Comparison of ENCODE assay signal across 26 mouse cellular contexts in genomic region chr12:71638246-71638645, GRCm38 (mm10).
DNase-seq lines count a peak whose midpoint lies in the region; ATAC-seq lines count a peak whose summit lies in the region.
"Had no signal": no experiment of that assay in that cellular context is flagged by ENCODE, and none has a peak within 500 bp of the region (broad histone marks: within the 10 kb centered on the region; RNA-seq: fewer than 3 reads in every experiment).

No protein-coding gene starts in this region.

- DNase-seq in heart, adult 11 months = peak; percentile 83
- DNase-seq in heart, postnatal 10 days = no peak
- DNase-seq in kidney, postnatal 10 days = no peak
- DNase-seq in kidney, postnatal 4 days = peak; percentile 28 to 32
- no peak for DNase-seq in kidney, adult 18-20 months
- DNase-seq in retina, postnatal 1 day = peak; percentile 38
- no peak for DNase-seq in retina, embryonic 14.5 days (ENCODE audit: low spot score)
- DNase-seq: adrenal gland, adult 8-10 months; adrenal gland, postnatal 14 days; adrenal gland, postnatal 36 days; B cell, adult 2 months; cerebellum, adult 11 months; cerebellum, adult 18-20 months; cerebellum, adult 8-10 months; cerebellum, postnatal 10 days; cerebellum, postnatal 25 days had no signal

- intact Hi-C loops in heart, postnatal 10 days (cut with DNase I) = no loop called here

- H3K36me3 ChIP-seq in kidney, embryonic 15.5 days = no peaks in the 10 kb centered on the region
- H3K36me3 ChIP-seq: embryonic facial prominence, embryonic 10.5 days; embryonic facial prominence, embryonic 12.5 days; forebrain, embryonic 15.5 days; G1E had no signal

- H3K4me3 ChIP-seq in kidney, embryonic 15.5 days (replicated peaks) = no peak overlapping the region
- H3K4me3 ChIP-seq: embryonic facial prominence, embryonic 10.5 days; embryonic facial prominence, embryonic 12.5 days; forebrain, embryonic 13.5 days; forebrain, embryonic 15.5 days had no signal

- H3K4me1 ChIP-seq in kidney, embryonic 15.5 days = peaks cover 38% of the 10 kb centered on the region

- 42% methylated on average over 8 of the region's 8 CpGs for WGBS in kidney, embryonic 15.5 days

- H3K27ac ChIP-seq in kidney, embryonic 15.5 days = peak overlapping the region; percentile 9; the same call in 1 of the 2 replicates
- H3K27ac ChIP-seq: embryonic facial prominence, embryonic 10.5 days; embryonic facial prominence, embryonic 12.5 days; forebrain, embryonic 13.5 days; forebrain, embryonic 15.5 days had no signal

- ATAC-seq in kidney, embryonic 15.5 days (replicated peaks; ENCODE audit: low FRiP score) = no peak
- ATAC-seq: activated CD4-positive, CD25-positive, alpha-beta regulatory T cell, adult 4 months; CD4-positive, CD25-positive, alpha-beta regulatory T cell, adult 4 months; forebrain, embryonic 13.5 days; forebrain, embryonic 15.5 days; Patski had no signal

- no peak overlapping the region for H3K4me2 ChIP-seq in kidney, embryonic 15.5 days
- H3K4me2 ChIP-seq: embryonic facial prominence, embryonic 12.5 days; forebrain, embryonic 13.5 days; forebrain, embryonic 15.5 days had no signal

- H3K9me3 ChIP-seq in kidney, embryonic 15.5 days (replicated peaks) = no peaks in the 10 kb centered on the region
- H3K9me3 ChIP-seq: embryonic facial prominence, embryonic 10.5 days; embryonic facial prominence, embryonic 12.5 days; forebrain, embryonic 13.5 days; forebrain, embryonic 15.5 days; G1E had no signal

- H3K27me3 ChIP-seq in kidney, embryonic 15.5 days = no peaks in the 10 kb centered on the region
- H3K27me3 ChIP-seq: CH12.LX; embryonic facial prominence, embryonic 12.5 days; forebrain, embryonic 15.5 days had no signal

- no peak overlapping the region for H3K9ac ChIP-seq in kidney, embryonic 15.5 days
- H3K9ac ChIP-seq: embryonic facial prominence, embryonic 12.5 days; forebrain, embryonic 13.5 days; forebrain, embryonic 15.5 days had no signal

Comparison
In these comparisons a context has a peak if more than half of its experiments do, and no peak if none do; other contexts are left out.
1. DNase-seq: peak in heart, adult 11 months (single experiment), kidney, postnatal 4 days (2 of 2) and retina, postnatal 1 day (single experiment); none in heart, postnatal 10 days (0 of 2), kidney, postnatal 10 days (single experiment), kidney, adult 18-20 months (single experiment) and retina, embryonic 14.5 days (single experiment).